Mouse (Mus musculus) forebrain, embryonic 10.5 days (tissue): Measurements from ENCODE around the gene Ccdc34. TPM values are rescaled to one million over a fixed set of nuclear protein-coding genes. Genes with fewer than 3 reads are reported as not detected.
A peak's percentile ranks its signal among the peaks of the same experiment; 100 is the strongest.

Experiments
- DNase-seq: peaks from one replicate; pipeline ENCODE4 v3.0.0-alpha.2; 2017; ENCODE audit warnings: low spot score; ENCODE audit errors: extremely low spot score
- H3K27ac ChIP-seq: fragments of 300-500 bp; sonication (generic); 2 replicates; pipeline ENCODE4 v1.5.1; 2016; ENCODE audit warnings: mild to moderate bottlenecking
- H3K27me3 ChIP-seq: fragments of 300-500 bp; sonication (generic); 2 replicates; pipeline ENCODE4 v1.6.1; 2016; ENCODE audit warnings: mild to moderate bottlenecking; ENCODE audit not compliant: poor library complexity, severe bottlenecking
- H3K36me3 ChIP-seq: fragments of 300-500 bp; sonication (generic); replicated peaks from 2 replicates; pipeline ENCODE4 v1.6.1; 2016; ENCODE audit warnings: mild to moderate bottlenecking, moderate library complexity
- H3K4me1 ChIP-seq: fragments of 300-500 bp; sonication (generic); 2 replicates; pipeline ENCODE4 v1.6.1; 2016
- H3K4me3 ChIP-seq: fragments of 300-500 bp; sonication (generic); 2 replicates; pipeline ENCODE4 v1.5.1; 2016; ENCODE audit warnings: mild to moderate bottlenecking, moderate library complexity
- H3K9me3 ChIP-seq: fragments of 300-500 bp; sonication (generic); 2 replicates; pipeline ENCODE4 v1.6.1; 2016; ENCODE audit warnings: mild to moderate bottlenecking, moderate library complexity
- WGBS: fragments of 180-500 bp; shearing (Covaris S2); methylation state at CpG from one replicate; pipeline ENCODE4 v1.1.7; 2016; 5-methylcytosine and 5-hydroxymethylcytosine counted together
- polyA plus RNA-seq: library from polyadenylated mRNA; unstranded; fragments of >200 nt; fragmentation: Nextera tagmentation; extraction: Ambion mirVana; gene quantifications from 2 replicates; pipeline ENCODE4 v1.2.1, GENCODE M21; 2016

Gene Ccdc34
- polyA plus RNA-seq, 1 experiment from 2014 or later = 58.9 TPM

DNA sequence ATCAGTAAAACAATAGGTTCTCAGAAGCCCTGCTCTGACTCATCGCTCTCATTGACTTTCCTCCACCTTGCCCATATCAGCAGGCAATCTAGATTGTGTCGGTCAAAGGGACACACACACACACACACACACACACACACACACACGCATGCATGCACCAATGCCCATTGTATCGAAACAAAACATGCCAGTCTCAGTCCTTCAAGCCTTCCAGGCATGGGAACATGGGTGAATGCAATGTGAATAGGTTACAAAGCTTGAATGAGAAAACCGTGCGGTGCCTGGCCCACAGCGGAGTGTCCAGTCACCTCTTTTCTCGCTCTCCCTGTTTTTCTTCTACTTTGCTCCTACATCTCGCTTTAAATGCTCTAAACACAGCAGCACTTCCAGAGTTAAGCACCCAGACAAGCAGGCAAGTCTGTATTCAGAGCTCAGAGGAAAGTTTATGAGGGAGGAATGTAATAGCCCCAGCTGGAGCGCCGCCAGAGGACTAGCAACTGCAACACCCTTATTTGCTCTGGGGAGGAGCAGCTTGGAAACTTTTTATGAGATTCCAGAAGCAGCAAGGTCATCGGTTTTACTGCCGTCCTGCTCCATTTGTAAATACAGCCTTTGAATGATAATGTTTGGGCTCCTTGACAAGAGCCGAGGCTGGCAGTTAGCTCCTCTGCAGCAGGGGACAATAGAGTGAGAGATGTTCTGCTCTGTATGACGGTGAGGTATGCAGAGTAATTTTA, 174.5 kb downstream of the Ccdc34 start:
- peaks cover 24% of the 10 kb centered on the region for H3K27me3 ChIP-seq
- peak overlapping the region; percentile 16; the same call in 1 of the 2 replicates for H3K4me3 ChIP-seq
- H3K36me3 ChIP-seq = no peaks in the 10 kb centered on the region
- peaks cover 23% of the 10 kb centered on the region for H3K4me1 ChIP-seq
- 45% methylated on average over 15 of the region's 15 CpGs for WGBS
- no peaks in the 10 kb centered on the region for H3K9me3 ChIP-seq
- 0 out of 2 replicates have a peak overlapping the region, but pooled peaks have one; percentile 35 for H3K27ac ChIP-seq
- DNase-seq = peak; percentile 47

- Histone ChIP-seq H3K4me1 (peaks cover 23% of the 10 kb centered on the region), H3K9me3 (no peaks in the 10 kb centered on the region), H3K27ac (0 out of 2 replicates have a peak overlapping the region, but pooled peaks have one; percentile 35), H3K27me3 (peaks cover 24% of the 10 kb centered on the region), H3K4me3 (no peak overlapping the region), H3K36me3 (no peaks in the 10 kb centered on the region)
- WGBS = 50% methylated on average over 3 of the region's 3 CpGs
- no peak for DNase-seq
Measured at GRCm38 (mm10) chr2:110192702-110193312, 175.2 kb downstream of the Ccdc34 start.

DNA sequence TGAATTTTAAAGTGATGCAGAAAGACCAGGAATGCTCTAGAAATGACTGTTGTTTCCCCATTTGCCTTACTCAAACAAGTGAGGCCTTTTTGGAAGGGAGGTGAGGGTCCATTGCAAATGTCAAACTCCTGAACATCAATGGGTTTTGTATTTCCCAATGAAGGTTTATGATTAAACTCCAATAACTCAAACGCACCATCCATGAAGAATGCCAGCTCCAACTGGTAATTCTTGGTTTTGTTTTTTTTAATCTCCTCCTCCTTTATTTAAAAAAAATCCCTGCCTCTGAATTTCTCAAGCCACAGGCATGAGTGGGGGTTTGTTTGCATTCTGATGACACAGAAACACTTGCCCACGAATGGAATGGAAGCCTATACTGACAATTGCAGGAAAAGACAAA, 178.9 kb downstream of the Ccdc34 start:
- Histone ChIP-seq H3K36me3 (no peaks in the 10 kb centered on the region), H3K9me3 (no peaks in the 10 kb centered on the region), H3K27ac (no peak overlapping the region), H3K27me3 (peaks cover 4% of the 10 kb centered on the region; the same call in 1 of the 2 replicates), H3K4me1 (peaks cover 17% of the 10 kb centered on the region), H3K4me3 (no peak overlapping the region)
- 90% methylated on average over 2 of the region's 2 CpGs for WGBS
- no peak for DNase-seq

GRCm38 (mm10) chr2:110199648-110200047, 182.0 kb downstream of the Ccdc34 start:
- 61% methylated on average over 1 of the region's 1 CpGs for WGBS
- no peak for DNase-seq
- Histone ChIP-seq H3K4me3 (no peak overlapping the region), H3K9me3 (no peaks in the 10 kb centered on the region), H3K36me3 (no peaks in the 10 kb centered on the region), H3K27me3 (peaks cover 22% of the 10 kb centered on the region), H3K4me1 (peaks cover 9% of the 10 kb centered on the region), H3K27ac (no peak overlapping the region)

DNA sequence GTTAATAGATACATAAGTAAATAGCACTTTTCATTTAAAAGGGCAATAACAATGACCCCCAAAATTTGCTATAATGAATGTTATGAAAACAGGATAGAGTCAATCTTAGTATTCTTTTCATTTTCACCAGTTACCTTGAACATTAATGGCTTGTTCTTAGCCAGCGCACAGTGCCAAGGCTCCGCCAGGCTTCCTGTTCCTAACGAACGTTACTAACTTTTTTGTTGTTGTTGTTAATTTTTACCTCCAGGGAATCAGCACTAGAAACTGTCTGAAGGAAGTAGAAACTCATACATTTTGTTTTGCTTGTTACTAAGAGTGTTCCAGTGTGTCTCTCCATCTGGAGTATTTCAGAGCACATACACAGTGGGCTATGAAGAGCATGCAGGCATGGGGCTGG, 184.2 kb downstream of the Ccdc34 start:
- no peaks in the 10 kb centered on the region for H3K36me3 ChIP-seq
- H3K27ac ChIP-seq = no peak overlapping the region
- WGBS = 83% methylated on average over 4 of the region's 4 CpGs
- no peak for DNase-seq
- H3K27me3 ChIP-seq = peaks cover 24% of the 10 kb centered on the region
- no peak overlapping the region for H3K4me3 ChIP-seq
- H3K4me1 ChIP-seq = peaks cover 12% of the 10 kb centered on the region
- no peaks in the 10 kb centered on the region for H3K9me3 ChIP-seq

DNA sequence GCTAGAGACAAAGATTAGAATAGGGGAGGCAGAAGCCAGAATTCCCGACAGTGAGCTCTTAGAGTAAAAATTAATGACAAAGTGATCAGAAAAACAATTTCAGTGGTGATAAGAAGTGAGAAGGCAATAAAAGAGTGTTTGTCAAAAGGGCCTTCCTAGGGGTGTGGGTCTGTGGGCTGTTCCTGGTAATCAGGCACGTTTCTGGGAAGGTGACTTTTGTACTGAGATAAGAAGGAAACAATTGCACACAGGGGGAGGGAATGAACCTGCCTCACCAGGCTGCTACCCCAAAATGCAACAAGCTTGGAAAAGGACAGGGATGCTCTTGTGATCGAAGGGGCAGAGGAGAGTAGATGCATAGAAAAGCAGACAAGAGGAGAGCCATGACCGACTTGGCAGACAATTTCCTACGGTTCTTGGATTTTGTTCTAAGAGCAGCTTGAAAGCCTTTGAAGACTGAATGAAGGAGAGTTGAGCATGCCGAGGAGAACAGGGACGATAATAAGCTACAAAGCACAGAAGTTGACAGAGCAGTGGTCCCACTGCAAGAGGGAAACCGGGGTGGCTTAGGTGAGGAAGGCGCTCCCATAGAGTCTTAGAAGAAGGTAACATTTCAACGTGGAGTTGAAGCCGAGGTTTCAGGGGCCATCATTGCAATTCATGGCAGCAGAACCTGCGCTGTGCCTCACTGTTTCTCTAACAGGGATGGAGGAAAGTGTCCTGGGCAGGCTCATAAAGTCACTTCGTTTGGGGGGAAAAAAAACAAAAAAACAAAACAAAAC, 185.3 kb downstream of the Ccdc34 start:
- no peak for DNase-seq
- peaks cover 12% of the 10 kb centered on the region for H3K4me1 ChIP-seq
- no peaks in the 10 kb centered on the region for H3K9me3 ChIP-seq
- H3K27me3 ChIP-seq = peaks cover 24% of the 10 kb centered on the region
- 49% methylated on average over 13 of the region's 13 CpGs for WGBS
- no peaks in the 10 kb centered on the region for H3K36me3 ChIP-seq
- H3K4me3 ChIP-seq = no peak overlapping the region
- 0 out of 2 replicates have a peak overlapping the region, but pooled peaks have one; percentile 2 for H3K27ac ChIP-seq

DNA sequence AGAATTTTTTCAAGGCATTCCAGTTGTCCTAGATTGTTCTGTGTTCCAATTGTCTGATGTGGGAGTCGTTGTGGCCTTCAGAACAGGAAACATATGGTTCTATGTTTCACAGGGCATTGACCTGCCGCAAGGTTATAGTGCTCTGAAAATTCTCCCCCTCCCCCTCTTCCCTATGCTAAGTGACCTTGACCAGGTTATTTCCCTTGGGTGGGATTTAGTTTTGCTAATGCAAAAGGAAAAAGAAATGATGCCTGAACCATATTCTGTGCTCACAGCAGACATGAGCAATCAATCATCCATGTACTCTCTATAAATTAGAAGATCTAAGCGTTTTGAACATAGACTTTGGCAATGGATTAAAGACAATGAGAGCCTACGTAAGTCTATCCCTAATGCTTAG, 186.6 kb downstream of the Ccdc34 start:
- no peaks in the 10 kb centered on the region for H3K36me3 ChIP-seq
- DNase-seq = no peak
- no peak overlapping the region for H3K4me3 ChIP-seq
- peaks cover 12% of the 10 kb centered on the region for H3K4me1 ChIP-seq
- peaks cover 24% of the 10 kb centered on the region for H3K27me3 ChIP-seq
- H3K27ac ChIP-seq = no peak overlapping the region
- 73% methylated on average over 4 of the region's 4 CpGs for WGBS
- no peaks in the 10 kb centered on the region for H3K9me3 ChIP-seq

- peaks cover 24% of the 10 kb centered on the region for H3K27me3 ChIP-seq
- no peaks in the 10 kb centered on the region for H3K9me3 ChIP-seq
- H3K4me1 ChIP-seq = peaks cover 12% of the 10 kb centered on the region
- H3K27ac ChIP-seq = no peak overlapping the region
- DNase-seq = peak; percentile 56
- no peaks in the 10 kb centered on the region for H3K36me3 ChIP-seq
- 12% methylated on average over 14 of the region's 14 CpGs for WGBS
- H3K4me3 ChIP-seq = no peak overlapping the region
Measured at GRCm38 (mm10) chr2:110204705-110205318, 187.2 kb downstream of the Ccdc34 start.

DNA sequence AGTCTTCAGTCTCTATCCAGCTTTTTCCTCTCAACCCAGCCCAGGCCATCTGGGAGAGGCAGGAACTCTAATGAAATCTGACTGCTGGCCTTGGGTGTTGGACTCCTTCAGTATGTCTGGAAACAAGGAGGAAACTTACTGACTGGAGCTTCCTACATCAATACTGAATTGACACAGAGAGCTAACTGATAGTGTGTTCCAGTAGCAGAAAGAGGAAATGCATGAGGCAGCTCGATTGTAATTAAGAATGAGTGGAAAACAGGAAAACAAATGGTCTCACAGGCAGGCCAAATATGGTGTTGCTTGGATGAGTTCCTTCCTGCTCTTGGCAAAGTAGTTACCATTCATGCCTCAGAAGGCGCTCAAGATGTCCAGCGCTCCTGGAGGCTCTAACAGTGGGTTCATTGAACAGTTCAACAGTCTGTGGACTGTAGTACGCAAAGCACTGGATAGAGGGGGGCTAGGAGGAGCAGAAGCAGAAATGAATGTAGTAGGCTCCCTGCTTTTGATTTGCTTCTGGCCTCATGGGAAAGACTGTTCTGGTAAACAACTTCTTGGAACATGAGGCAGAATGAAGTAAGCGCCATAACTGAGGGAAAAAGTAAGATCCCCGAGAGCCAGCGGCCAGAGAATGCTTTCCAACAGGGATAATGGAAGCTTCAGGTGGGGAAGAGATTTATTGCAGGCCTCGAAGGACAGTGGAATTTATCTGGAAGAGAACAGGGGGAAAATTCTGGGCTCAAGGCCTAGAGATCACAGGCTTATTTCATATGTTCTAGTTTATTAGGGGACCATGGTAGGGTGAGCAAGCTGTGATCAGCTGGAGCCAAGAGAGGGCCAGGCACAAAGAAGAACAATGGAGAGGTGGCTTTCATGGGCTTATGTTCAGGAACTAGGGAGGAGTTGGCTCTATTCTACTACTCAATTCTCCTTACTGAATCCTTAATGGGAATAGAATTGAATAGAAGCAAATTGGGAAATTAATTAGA, 193.2 kb downstream of the Ccdc34 start:
- Histone ChIP-seq H3K27ac (no peak overlapping the region), H3K36me3 (no peaks in the 10 kb centered on the region), H3K27me3 (no peaks in the 10 kb centered on the region), H3K4me1 (no peaks in the 10 kb centered on the region), H3K4me3 (no peak overlapping the region), H3K9me3 (no peaks in the 10 kb centered on the region)
- 90% methylated on average over 8 of the region's 8 CpGs for WGBS
- DNase-seq = no peak

DNA sequence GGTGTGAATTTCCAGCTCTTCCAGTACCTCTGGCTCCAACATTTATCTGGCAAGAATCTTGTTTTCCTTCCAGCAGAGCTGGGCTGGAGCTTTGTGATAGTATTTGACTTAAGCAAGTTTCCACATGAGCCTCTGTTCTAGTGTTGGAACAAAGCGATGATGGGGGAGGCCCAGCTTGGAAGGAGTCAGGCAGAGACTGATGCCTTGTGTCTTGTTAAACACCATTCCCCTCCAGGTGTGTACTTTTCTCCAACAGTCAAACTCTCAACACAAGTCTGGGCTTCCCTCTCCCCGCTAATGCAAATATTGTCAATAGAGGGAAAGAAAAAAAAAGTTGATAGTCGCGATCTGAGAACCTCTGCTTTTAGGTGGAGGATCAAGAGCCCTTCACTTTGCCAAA, 196.7 kb downstream of the Ccdc34 start:
- WGBS = 91% methylated on average over 4 of the region's 4 CpGs
- H3K9me3 ChIP-seq = no peaks in the 10 kb centered on the region
- no peak overlapping the region for H3K4me3 ChIP-seq

DNA sequence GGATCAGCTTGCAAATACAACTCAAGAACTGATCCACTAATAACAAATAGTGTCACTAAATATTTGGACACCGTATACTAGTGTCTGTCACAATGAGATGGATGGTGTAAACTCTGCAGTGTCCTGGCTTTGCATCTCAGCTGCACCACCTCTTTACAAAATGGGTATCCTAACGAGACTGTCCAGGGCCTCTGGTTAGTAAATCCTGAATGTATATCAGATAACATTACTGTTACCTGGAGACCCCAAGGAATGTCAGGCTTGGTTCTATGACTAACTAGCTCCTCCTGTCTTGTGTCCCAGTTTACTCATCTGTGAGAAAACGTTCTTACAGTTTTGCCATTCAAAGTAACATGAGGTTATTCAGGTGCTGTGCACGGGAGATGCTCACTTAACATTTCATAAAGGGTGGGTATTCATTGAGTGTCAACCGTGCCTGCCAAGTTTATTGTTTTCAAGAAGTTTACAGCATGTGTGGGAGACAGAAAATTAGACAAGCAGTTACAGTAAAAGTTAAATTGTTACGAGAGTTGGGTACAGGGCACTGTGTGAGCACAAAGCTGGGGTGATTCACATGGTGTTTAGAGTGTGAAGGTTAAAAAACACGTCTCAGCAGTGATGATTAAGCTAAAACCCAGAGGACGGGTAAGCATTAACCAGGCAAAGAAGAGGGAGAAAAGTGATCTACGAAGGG, 197.5 kb downstream of the Ccdc34 start:
- Histone ChIP-seq H3K4me1 (no peaks in the 10 kb centered on the region), H3K27ac (no peak overlapping the region), H3K36me3 (no peaks in the 10 kb centered on the region), H3K27me3 (no peaks in the 10 kb centered on the region), H3K9me3 (no peaks in the 10 kb centered on the region), H3K4me3 (no peak overlapping the region)
- DNase-seq = no peak
- WGBS = 79% methylated on average over 9 of the region's 9 CpGs

More for the DNA sequence above, 196.7 kb downstream of the Ccdc34 start:
- Histone ChIP-seq H3K36me3 (no peaks in the 10 kb centered on the region), H3K4me1 (no peaks in the 10 kb centered on the region), H3K27ac (no peak overlapping the region), H3K27me3 (no peaks in the 10 kb centered on the region)
- DNase-seq = no peak
